Mouse (Mus musculus): ENCODE measurements at regions not wholly inside any gene's neighbourhood (a gene's known extent, or its start where the extent isn't known, plus 50 kb on each side); places are given as distances from the start of the nearest gene placed in this dataset.

GRCm38 (mm10) chr17:75696729-75697103 is 145.0 kb upstream of the Fam98a start:
- Histone ChIP-seq H3K4me1 (ENCODE audit: control insufficient read depth, insufficient read depth, low read length) (no peaks in the 10 kb centered on the region), H3K4me3 (replicated peaks; ENCODE audit: control insufficient read depth, low read depth, low read length) (no peak overlapping the region), H3K27ac (ENCODE audit: control insufficient read depth, insufficient read depth, low read depth, low read length, poor library complexity) (no peak overlapping the region)
- 64% methylated on average over 3 of the region's 3 CpGs for WGBS
- TF ChIP-seq CTCF (IDR thresholded peaks at IDR 0.05; ENCODE audit: control insufficient read depth, insufficient read depth, low read length) (no peak), POLR2A (IDR thresholded peaks at IDR 0.05; ENCODE audit: borderline replicate concordance, control insufficient read depth, low read depth, low read length) (no peak)

GRCm38 (mm10) chr17:75696103-75696728 is 144.5 kb upstream of the Fam98a start:
- TF ChIP-seq POLR2A (IDR thresholded peaks at IDR 0.05; ENCODE audit: borderline replicate concordance, control insufficient read depth, low read depth, low read length) (no peak), CTCF (IDR thresholded peaks at IDR 0.05; ENCODE audit: control insufficient read depth, insufficient read depth, low read length) (no peak)
- 69% methylated on average over 5 of the region's 5 CpGs for WGBS
- Histone ChIP-seq H3K4me1 (ENCODE audit: control insufficient read depth, insufficient read depth, low read length) (no peaks in the 10 kb centered on the region), H3K27ac (ENCODE audit: control insufficient read depth, insufficient read depth, low read depth, low read length, poor library complexity) (no peak overlapping the region), H3K4me3 (replicated peaks; ENCODE audit: control insufficient read depth, low read depth, low read length) (no peak overlapping the region)

- no peak overlapping the region for H3K4me3 ChIP-seq (replicated peaks; ENCODE audit: control insufficient read depth, low read depth, low read length)
- TF ChIP-seq CTCF (IDR thresholded peaks at IDR 0.05; ENCODE audit: control insufficient read depth, insufficient read depth, low read length) (no peak), POLR2A (IDR thresholded peaks at IDR 0.05; ENCODE audit: borderline replicate concordance, control insufficient read depth, low read depth, low read length) (no peak)
- H3K27ac ChIP-seq (ENCODE audit: control insufficient read depth, insufficient read depth, low read depth, low read length, poor library complexity) = no peak overlapping the region
- H3K4me1 ChIP-seq (ENCODE audit: control insufficient read depth, insufficient read depth, low read length) = no peaks in the 10 kb centered on the region
These were observed 134.2 kb upstream of the Fam98a start for GRCm38 (mm10) chr17:75685927-75686326.

- Histone ChIP-seq H3K4me1 (ENCODE audit: control insufficient read depth, insufficient read depth, low read length) (no peaks in the 10 kb centered on the region), H3K4me3 (replicated peaks; ENCODE audit: control insufficient read depth, low read depth, low read length) (no peak overlapping the region), H3K27ac (ENCODE audit: control insufficient read depth, insufficient read depth, low read depth, low read length, poor library complexity) (no peak overlapping the region)
- WGBS = 88% methylated on average over 11 of the region's 11 CpGs
- TF ChIP-seq POLR2A (IDR thresholded peaks at IDR 0.05; ENCODE audit: borderline replicate concordance, control insufficient read depth, low read depth, low read length) = no peak
- no peak for TF ChIP-seq CTCF (IDR thresholded peaks at IDR 0.05; ENCODE audit: control insufficient read depth, insufficient read depth, low read length)
These were observed 95.2 kb upstream of the Fam98a start for GRCm38 (mm10) chr17:75646982-75647381.

- Histone ChIP-seq H3K27ac (ENCODE audit: control insufficient read depth, insufficient read depth, low read depth, low read length, poor library complexity) (no peak overlapping the region), H3K4me1 (ENCODE audit: control insufficient read depth, insufficient read depth, low read length) (no peaks in the 10 kb centered on the region), H3K4me3 (replicated peaks; ENCODE audit: control insufficient read depth, low read depth, low read length) (no peak overlapping the region)
- TF ChIP-seq CTCF (IDR thresholded peaks at IDR 0.05; ENCODE audit: control insufficient read depth, insufficient read depth, low read length) (no peak), POLR2A (IDR thresholded peaks at IDR 0.05; ENCODE audit: borderline replicate concordance, control insufficient read depth, low read depth, low read length) (no peak)
- 67% methylated on average over 5 of the region's 5 CpGs for WGBS
These were observed 93.0 kb upstream of the Fam98a start for GRCm38 (mm10) chr17:75644698-75645097.

- TF ChIP-seq POLR2A (IDR thresholded peaks at IDR 0.05; ENCODE audit: borderline replicate concordance, control insufficient read depth, low read depth, low read length) (no peak), CTCF (IDR thresholded peaks at IDR 0.05; ENCODE audit: control insufficient read depth, insufficient read depth, low read length) (no peak)
- Histone ChIP-seq H3K27ac (ENCODE audit: control insufficient read depth, insufficient read depth, low read depth, low read length, poor library complexity) (no peak overlapping the region), H3K4me3 (replicated peaks; ENCODE audit: control insufficient read depth, low read depth, low read length) (no peak overlapping the region), H3K4me1 (ENCODE audit: control insufficient read depth, insufficient read depth, low read length) (no peaks in the 10 kb centered on the region)
- 48% methylated on average over 3 of the region's 3 CpGs for WGBS
These were observed 90.6 kb upstream of the Fam98a start for GRCm38 (mm10) chr17:75642311-75642710.

GRCm38 (mm10) chr17:75641010-75641498 is 89.3 kb upstream of the Fam98a start:
- no peaks in the 10 kb centered on the region for H3K4me1 ChIP-seq (ENCODE audit: control insufficient read depth, insufficient read depth, low read length)
- 72% methylated on average over 6 of the region's 6 CpGs for WGBS
- H3K27ac ChIP-seq (ENCODE audit: control insufficient read depth, insufficient read depth, low read depth, low read length, poor library complexity) = no peak overlapping the region
- H3K4me3 ChIP-seq (replicated peaks; ENCODE audit: control insufficient read depth, low read depth, low read length) = no peak overlapping the region
- TF ChIP-seq CTCF (IDR thresholded peaks at IDR 0.05; ENCODE audit: control insufficient read depth, insufficient read depth, low read length) (no peak), POLR2A (IDR thresholded peaks at IDR 0.05; ENCODE audit: borderline replicate concordance, control insufficient read depth, low read depth, low read length) (no peak)

GRCm38 (mm10) chr17:75640575-75640974 is 88.8 kb upstream of the Fam98a start:
- Histone ChIP-seq H3K27ac (ENCODE audit: control insufficient read depth, insufficient read depth, low read depth, low read length, poor library complexity) (no peak overlapping the region), H3K4me1 (ENCODE audit: control insufficient read depth, insufficient read depth, low read length) (no peaks in the 10 kb centered on the region), H3K4me3 (replicated peaks; ENCODE audit: control insufficient read depth, low read depth, low read length) (no peak overlapping the region)
- WGBS = 83% methylated on average over 5 of the region's 5 CpGs
- TF ChIP-seq CTCF (IDR thresholded peaks at IDR 0.05; ENCODE audit: control insufficient read depth, insufficient read depth, low read length) (no peak), POLR2A (IDR thresholded peaks at IDR 0.05; ENCODE audit: borderline replicate concordance, control insufficient read depth, low read depth, low read length) (no peak)

- Histone ChIP-seq H3K4me3 (replicated peaks; ENCODE audit: control insufficient read depth, low read depth, low read length) (no peak overlapping the region), H3K4me1 (ENCODE audit: control insufficient read depth, insufficient read depth, low read length) (no peaks in the 10 kb centered on the region), H3K27ac (ENCODE audit: control insufficient read depth, insufficient read depth, low read depth, low read length, poor library complexity) (no peak overlapping the region)
- 85% methylated on average over 4 of the region's 4 CpGs for WGBS
- no peak for TF ChIP-seq CTCF (IDR thresholded peaks at IDR 0.05; ENCODE audit: control insufficient read depth, insufficient read depth, low read length)
- no peak for TF ChIP-seq POLR2A (IDR thresholded peaks at IDR 0.05; ENCODE audit: borderline replicate concordance, control insufficient read depth, low read depth, low read length)
These were observed 78.1 kb upstream of the Fam98a start for GRCm38 (mm10) chr17:75629857-75630256.

Data from bone marrow, adult 2 months (tissue).